Mouse (Mus musculus): ENCODE results near the gene Pdgfra.

Pdgfra gene

GRCm38 (mm10) chr5:75214520-75214919 is 62.4 kb downstream of the Pdgfra start:
- peak; percentile 80 for DNase-seq

GRCm38 (mm10) chr5:75214929-75215328 is 62.8 kb downstream of the Pdgfra start:
- DNase-seq: peak; percentile 49

DNA sequence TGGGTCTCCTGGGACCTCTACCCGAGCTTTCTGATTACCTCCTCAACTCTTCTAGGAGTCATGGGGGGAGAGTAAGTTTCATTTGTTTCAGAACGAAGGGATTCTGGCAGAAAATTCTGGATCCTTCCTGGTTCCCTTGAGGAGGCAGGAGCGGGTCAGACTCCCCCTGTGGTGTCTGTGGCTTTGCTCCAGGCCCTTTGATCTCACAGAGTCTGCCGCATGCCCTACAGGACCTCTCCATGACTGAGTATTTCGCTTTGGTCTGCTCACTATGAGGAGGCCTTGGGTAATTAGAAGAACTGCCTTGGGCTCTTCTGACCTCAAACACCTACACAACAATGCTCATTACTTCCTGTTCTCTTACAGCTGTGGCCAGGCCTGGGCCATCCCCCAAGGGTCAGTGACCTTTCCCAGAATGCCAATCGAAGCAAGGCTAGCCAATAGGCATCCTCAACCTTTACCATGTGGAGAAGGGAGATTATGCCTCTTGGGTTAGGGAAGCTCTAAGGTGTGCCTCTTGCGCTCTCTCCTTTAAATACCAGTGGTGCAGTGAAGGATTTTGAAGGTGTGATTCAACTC is 63.7 kb downstream of the Pdgfra start:
- DNase-seq: peak; percentile 78

DNA sequence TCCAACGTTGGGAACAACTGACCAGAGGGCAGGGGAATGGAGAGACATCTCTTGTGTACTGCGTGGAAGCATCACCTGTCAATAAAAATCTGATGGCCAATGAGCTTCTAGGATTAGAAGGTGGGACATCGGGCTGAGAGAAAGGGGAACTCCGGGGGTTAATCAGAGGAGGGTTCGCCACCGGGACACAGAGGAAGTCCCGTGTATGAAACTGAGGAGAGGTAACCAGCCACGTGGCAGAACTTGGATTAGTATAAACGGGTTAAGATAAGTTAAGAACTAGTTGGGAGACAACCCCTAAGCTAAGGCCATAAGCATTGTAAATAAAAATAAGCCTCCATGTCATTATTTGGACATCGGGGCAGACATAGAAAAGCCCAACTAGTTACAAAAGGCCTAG is 69.5 kb downstream of the Pdgfra start:
- DNase-seq: no peak

DNA sequence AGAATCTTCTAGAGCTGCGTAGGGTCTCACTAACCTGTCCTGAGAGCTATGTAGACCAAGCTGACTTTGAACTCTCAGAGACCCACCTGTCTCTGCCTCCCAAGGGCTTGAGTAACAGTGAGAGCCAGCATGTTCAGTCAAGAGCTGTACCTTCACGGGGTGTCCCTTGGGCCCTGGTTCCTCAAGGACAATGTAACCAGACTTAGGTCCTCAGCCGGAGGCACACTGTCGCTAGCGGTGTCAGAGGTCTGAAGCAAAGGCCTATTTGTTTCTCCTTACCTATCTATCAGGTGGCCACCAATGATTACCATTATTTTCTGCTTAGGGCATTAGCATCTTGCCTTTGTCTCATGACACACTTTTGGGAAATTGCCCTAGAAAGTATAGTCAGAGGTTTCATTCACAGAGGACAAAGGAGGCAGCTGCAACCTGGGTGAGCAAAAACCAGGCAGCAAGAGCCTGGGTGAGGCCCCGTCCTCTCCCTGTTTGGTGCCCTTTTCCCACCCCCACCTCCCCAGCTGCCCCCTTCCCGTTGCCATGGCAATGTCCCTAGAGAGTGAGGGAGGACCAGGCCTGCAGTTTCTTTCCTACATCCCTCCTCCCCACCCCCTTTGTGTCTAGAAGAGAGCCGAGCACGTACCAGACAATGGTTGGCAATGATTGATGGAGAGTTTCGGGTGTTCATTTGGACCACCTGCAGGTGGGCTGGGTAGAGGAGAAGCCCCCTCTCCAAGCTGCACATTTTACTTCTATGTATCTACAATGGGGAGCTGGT is 70.6 kb downstream of the Pdgfra start:
- DNase-seq: peak; percentile 69

DNA sequence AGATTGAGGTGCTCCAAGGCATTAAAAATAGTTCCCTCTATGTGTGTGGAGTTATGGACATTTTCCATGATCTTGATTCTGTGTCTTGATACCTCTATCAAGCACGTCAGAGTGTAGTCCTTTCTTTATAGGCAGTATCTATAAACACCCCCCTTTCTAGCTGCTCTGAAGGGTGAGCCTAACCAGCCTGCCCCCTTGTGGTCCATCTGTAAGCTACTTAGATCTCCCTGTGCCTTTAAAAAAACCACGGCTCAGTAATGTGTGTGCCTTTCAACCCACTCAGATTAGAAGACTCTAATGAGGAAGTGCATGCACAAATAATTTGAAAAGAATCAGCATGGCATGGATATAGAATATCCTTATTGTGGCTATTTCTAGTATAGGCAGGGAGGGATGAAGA is 86.3 kb downstream of the Pdgfra start:
- peak; percentile 58 for DNase-seq

- DNase-seq: no peak
These were observed 87.1 kb downstream of the Pdgfra start for GRCm38 (mm10) chr5:75238928-75239777.

GRCm38 (mm10) chr5:75247070-75247740 is 95.1 kb downstream of the Pdgfra start:
- DNase-seq: peak; percentile 28
